Mouse (Mus musculus): ENCODE results near the gene Adap1. TPM values are rescaled to one million over a fixed set of nuclear protein-coding genes. Genes with fewer than 3 reads are reported as not detected.

Gene Adap1
- polyA plus RNA-seq, 1 experiment = 275 TPM

DNA sequence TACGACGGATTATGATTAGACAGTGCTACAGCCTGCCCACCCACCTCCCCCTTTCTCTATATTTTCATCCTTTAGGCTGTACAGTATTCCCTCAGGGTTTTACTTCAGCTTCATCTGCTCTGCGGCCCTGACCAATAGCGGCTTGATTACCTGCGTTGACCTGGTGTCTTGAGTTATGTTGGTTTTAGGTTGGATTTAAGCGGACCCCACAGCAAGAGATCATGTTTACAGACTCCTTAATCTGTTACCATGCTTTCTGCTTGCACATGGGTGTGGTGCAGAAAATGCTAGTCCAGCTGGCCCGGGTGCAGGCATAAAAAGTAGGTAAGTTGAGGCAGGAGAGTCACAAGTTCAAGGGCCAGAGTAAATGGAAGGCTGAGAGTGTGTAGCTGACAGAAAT lies 74.1 kb downstream of the Adap1 start:
- Histone ChIP-seq H3K4me1 (ENCODE audit: control insufficient read depth, insufficient read depth, low read length) (peaks cover 4% of the 10 kb centered on the region), H3K27ac (ENCODE audit: insufficient read depth, low read length) (no peak overlapping the region), H3K4me3 (ENCODE audit: insufficient read depth, low read length) (no peak overlapping the region; the same call in 1 of the 2 replicates)
- TF ChIP-seq POLR2A (IDR thresholded peaks at IDR 0.05; ENCODE audit: extremely low read depth, insufficient read depth, low read length) = no peak
- TF ChIP-seq CTCF (IDR thresholded peaks at IDR 0.05; ENCODE audit: extremely low read depth, insufficient read depth, low read length) = no peak

DNA sequence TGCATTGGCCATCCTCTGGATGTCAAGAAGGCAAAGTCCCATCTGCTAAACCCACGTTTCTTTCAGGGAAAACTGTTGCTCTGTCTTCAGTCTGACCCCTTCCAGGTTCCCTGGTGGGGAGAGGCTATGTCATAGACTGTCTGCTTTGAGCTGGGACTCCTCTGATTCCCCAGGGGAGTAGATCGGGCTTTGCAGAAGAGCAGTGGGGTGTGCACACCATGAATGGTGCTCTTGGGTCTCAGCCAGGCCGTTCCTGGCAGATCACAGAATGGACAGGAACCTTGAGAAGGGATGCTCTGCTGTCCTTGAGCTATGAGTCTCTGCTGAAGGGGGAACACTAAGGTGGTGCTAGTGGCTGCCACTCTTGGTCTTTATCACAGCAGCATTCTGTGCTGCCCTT lies 76.6 kb downstream of the Adap1 start:
- peaks cover 2% of the 10 kb centered on the region for H3K4me1 ChIP-seq (ENCODE audit: control insufficient read depth, insufficient read depth, low read length)
- H3K4me3 ChIP-seq (ENCODE audit: insufficient read depth, low read length) = no peak overlapping the region
- no peak overlapping the region for H3K27ac ChIP-seq (ENCODE audit: insufficient read depth, low read length)
- TF ChIP-seq CTCF (IDR thresholded peaks at IDR 0.05; ENCODE audit: extremely low read depth, insufficient read depth, low read length) (no peak), POLR2A (IDR thresholded peaks at IDR 0.05; ENCODE audit: extremely low read depth, insufficient read depth, low read length) (no peak)

DNA sequence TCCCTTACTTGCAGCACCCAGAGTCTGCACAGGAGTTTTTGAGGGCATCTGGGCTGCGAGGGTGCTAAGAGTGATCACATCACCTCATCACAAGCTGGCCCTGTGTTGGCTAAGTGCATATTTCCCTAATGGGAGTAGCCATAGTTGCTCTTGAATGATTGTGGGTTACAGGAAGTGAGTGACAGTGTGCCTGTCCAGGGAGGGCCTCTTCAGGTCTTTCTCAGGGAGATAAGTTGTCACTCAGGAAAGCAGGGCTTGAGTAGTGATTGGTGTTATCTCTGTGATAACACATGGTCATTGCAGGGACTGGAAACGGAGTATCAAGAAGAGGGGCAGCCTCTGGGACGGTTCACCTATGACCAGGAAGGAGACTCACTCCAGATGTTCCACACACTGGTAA lies 77.7 kb downstream of the Adap1 start:
- TF ChIP-seq CTCF (IDR thresholded peaks at IDR 0.05; ENCODE audit: extremely low read depth, insufficient read depth, low read length) (no peak), POLR2A (IDR thresholded peaks at IDR 0.05; ENCODE audit: extremely low read depth, insufficient read depth, low read length) (no peak)
- Histone ChIP-seq H3K4me1 (ENCODE audit: control insufficient read depth, insufficient read depth, low read length) (no peaks in the 10 kb centered on the region), H3K4me3 (ENCODE audit: insufficient read depth, low read length) (no peak overlapping the region), H3K27ac (ENCODE audit: insufficient read depth, low read length) (no peak overlapping the region)

DNA sequence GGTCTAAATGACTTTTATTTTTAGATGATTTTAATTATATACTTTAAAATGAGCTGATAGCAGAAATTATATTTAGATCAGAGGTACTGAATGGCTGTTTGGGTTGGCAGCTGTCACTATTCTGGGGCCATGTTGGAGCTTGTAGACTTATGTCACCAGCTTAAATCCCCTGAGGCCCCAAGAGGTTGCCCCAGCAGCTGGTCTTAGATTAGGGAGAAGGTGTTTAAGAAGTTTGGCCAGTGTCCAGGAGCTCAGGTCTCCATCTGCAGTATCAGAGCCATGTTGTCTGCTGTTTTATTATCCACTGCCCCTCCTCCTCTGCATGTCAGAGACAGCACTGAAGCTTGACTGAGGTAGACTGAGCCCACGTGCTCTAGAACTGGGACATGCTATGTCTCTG lies 82.0 kb downstream of the Adap1 start:
- TF ChIP-seq CTCF (IDR thresholded peaks at IDR 0.05; ENCODE audit: extremely low read depth, insufficient read depth, low read length) = no peak
- no peak for TF ChIP-seq POLR2A (IDR thresholded peaks at IDR 0.05; ENCODE audit: extremely low read depth, insufficient read depth, low read length)
- H3K27ac ChIP-seq (ENCODE audit: insufficient read depth, low read length) = no peak overlapping the region

DNA sequence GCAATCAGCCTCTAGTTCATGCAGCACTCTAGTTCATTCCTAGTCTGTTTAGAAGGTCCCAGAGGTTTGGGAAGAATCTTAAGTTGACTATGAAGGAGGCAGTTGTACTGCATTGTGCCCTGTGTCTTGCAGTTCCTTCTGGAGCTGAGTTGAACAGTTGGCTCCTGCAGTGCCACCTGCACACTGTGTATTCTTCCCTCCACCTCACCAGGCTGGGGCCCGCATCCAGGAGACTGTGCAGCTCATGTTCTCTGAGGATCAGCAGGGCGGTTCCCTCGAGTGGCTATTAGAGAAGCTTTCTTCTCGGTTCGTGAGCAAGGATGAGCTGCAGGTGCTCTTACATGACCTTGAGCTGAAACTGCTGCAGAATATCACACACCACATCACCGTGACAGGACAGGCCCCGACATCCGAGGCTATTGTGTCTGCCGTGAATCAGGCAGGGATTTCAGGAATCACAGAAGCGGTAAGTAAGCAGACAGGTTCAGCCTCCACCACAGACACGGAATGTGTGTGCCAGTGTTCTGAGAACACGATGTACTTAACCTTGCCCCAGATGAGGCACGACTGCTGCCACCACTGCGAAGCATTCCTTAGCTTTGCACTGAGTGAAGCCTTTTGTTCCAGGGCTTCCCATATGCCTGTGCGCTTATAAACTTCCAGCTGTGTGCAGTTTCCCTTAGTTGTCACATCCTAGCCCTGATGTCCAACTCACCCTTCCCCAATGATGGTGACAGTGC lies 84.2 kb downstream of the Adap1 start:
- no peak overlapping the region for H3K27ac ChIP-seq (ENCODE audit: insufficient read depth, low read length)
- no peak for TF ChIP-seq POLR2A (IDR thresholded peaks at IDR 0.05; ENCODE audit: extremely low read depth, insufficient read depth, low read length)

More for the DNA sequence above, 82.0 kb downstream of the Adap1 start:
- Histone ChIP-seq H3K4me3 (ENCODE audit: insufficient read depth, low read length) (no peak overlapping the region), H3K4me1 (ENCODE audit: control insufficient read depth, insufficient read depth, low read length) (peaks cover 2% of the 10 kb centered on the region; the same call in 1 of the 2 replicates)

DNA sequence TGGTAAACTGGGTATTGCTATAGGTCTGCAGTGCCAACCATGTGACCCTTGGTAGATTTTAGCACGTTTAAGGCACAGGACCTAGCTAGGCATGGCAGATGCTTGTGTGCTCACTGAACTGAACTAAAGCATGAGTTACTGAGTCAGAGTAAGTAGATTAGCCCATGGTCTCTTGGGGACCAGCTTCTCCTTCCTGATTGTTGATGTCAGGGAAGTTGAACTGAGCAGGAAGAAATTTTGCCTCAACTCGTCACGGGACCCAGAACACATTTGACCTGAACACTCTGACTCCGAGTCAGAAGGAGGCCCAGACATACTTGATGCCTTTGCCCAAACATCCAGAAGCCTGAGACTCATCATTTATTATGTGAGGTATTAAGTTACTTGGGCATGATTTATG lies 88.0 kb downstream of the Adap1 start:
- TF ChIP-seq POLR2A (IDR thresholded peaks at IDR 0.05; ENCODE audit: extremely low read depth, insufficient read depth, low read length) (no peak), CTCF (IDR thresholded peaks at IDR 0.05; ENCODE audit: extremely low read depth, insufficient read depth, low read length) (no peak)
- Histone ChIP-seq H3K27ac (ENCODE audit: insufficient read depth, low read length) (no peak overlapping the region), H3K4me3 (ENCODE audit: insufficient read depth, low read length) (no peak overlapping the region), H3K4me1 (ENCODE audit: control insufficient read depth, insufficient read depth, low read length) (peaks cover 2% of the 10 kb centered on the region; the same call in 1 of the 2 replicates)

More for the DNA sequence above, 84.2 kb downstream of the Adap1 start:
- Histone ChIP-seq H3K4me1 (ENCODE audit: control insufficient read depth, insufficient read depth, low read length) (peaks cover 2% of the 10 kb centered on the region; the same call in 1 of the 2 replicates), H3K4me3 (ENCODE audit: insufficient read depth, low read length) (no peak overlapping the region)

DNA sequence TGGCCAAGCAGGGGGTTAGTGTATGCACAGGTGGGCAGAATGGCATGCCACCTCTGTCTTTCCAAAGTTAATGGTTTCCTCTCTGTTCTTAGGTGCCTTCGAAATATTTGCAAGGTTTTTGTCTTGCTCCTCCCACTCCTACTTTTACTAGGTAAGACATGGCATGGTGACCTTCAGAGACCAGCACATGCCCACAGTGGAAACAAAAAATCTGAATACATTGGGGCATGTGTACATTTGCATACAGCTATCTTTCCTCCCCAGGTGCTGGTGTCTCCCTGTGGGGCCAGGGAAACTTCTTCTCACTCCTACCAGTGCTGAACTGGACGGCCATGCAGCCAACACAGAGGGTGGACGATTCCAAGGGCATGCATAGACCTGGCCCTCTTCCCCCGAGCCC lies 91.0 kb downstream of the Adap1 start:
- no peak for TF ChIP-seq CTCF (IDR thresholded peaks at IDR 0.05; ENCODE audit: extremely low read depth, insufficient read depth, low read length)
- no peak for TF ChIP-seq POLR2A (IDR thresholded peaks at IDR 0.05; ENCODE audit: extremely low read depth, insufficient read depth, low read length)
- no peak overlapping the region for H3K4me3 ChIP-seq (ENCODE audit: insufficient read depth, low read length)
- H3K4me1 ChIP-seq (ENCODE audit: control insufficient read depth, insufficient read depth, low read length) = no peaks in the 10 kb centered on the region
- H3K27ac ChIP-seq (ENCODE audit: insufficient read depth, low read length) = no peak overlapping the region

DNA sequence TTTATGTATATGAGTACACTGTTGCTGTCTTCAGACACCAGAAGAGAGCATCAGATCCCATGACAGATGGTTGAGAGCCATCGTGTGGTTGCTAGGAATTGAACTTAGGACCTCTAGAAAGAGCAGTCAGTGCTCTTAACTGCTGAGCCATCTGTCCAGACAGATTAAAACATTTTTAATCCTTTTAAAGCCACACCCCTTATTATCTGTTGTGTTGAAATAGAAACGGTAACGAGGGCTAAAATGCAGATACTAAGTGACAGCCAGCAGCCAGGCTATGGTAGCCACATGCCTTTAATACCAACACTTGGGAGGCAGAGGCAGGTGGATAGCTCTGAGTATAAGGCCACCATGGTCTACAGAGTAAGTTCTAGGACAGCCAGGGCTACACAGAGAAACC lies 93.3 kb downstream of the Adap1 start:
- TF ChIP-seq CTCF (IDR thresholded peaks at IDR 0.05; ENCODE audit: extremely low read depth, insufficient read depth, low read length) (no peak), POLR2A (IDR thresholded peaks at IDR 0.05; ENCODE audit: extremely low read depth, insufficient read depth, low read length) (no peak)
- Histone ChIP-seq H3K27ac (ENCODE audit: insufficient read depth, low read length) (no peak overlapping the region), H3K4me3 (ENCODE audit: insufficient read depth, low read length) (no peak overlapping the region), H3K4me1 (ENCODE audit: control insufficient read depth, insufficient read depth, low read length) (no peaks in the 10 kb centered on the region)

DNA sequence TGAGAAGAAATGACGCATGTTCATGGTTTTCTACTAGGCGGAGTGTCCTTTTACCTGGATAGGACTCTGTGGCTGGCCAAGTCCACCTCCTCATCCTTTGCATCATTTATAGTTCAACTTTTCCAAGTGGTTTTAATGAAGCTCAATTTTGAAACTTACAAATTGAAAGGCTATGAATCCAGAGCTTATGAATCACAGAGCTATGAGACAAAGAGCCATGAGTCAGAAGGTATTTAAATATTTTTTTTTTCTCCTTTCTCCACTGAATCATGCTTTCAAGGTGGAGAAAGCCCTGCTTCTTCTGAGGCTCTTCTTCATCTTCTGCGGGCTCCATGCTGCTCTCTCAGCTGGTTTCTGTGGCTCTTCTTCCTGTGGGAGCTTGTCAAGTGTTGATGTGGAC lies 95.7 kb downstream of the Adap1 start:
- TF ChIP-seq CTCF (IDR thresholded peaks at IDR 0.05; ENCODE audit: extremely low read depth, insufficient read depth, low read length) (no peak), POLR2A (IDR thresholded peaks at IDR 0.05; ENCODE audit: extremely low read depth, insufficient read depth, low read length) (no peak)
- no peak overlapping the region for H3K27ac ChIP-seq (ENCODE audit: insufficient read depth, low read length)
- H3K4me3 ChIP-seq (ENCODE audit: insufficient read depth, low read length) = no peak overlapping the region
- no peaks in the 10 kb centered on the region for H3K4me1 ChIP-seq (ENCODE audit: control insufficient read depth, insufficient read depth, low read length)

DNA sequence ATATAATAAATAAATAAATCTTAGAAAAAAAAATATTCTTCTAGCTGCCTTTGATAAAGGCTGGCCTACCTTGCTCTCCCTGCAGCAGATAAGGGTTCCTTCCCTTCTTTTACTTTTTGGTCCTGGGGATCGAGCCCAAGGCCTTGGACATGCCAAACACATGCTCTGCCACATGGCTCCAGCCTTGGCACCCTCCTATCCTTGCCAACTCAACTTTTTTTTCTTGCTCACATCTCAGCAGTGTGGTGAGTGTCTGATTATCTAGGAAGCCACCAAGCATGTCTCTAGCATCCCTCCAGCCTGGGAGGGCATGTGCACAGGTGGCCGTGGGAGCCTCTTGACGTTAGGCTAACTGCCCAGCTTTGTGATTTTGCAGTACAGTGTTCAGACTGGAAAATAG lies 97.1 kb downstream of the Adap1 start:
- no peak for TF ChIP-seq POLR2A (IDR thresholded peaks at IDR 0.05; ENCODE audit: extremely low read depth, insufficient read depth, low read length)
- no peak for TF ChIP-seq CTCF (IDR thresholded peaks at IDR 0.05; ENCODE audit: extremely low read depth, insufficient read depth, low read length)
- Histone ChIP-seq H3K27ac (ENCODE audit: insufficient read depth, low read length) (no peak overlapping the region), H3K4me1 (ENCODE audit: control insufficient read depth, insufficient read depth, low read length) (0 out of 2 replicates have a peak, but pooled peaks cover 1% of the 10 kb centered on the region), H3K4me3 (ENCODE audit: insufficient read depth, low read length) (no peak overlapping the region)
